Mouse (Mus musculus) Patski (cell line): Measurements from ENCODE around the gene H2-T23. TPM values are rescaled to one million over a fixed set of nuclear protein-coding genes. Genes with fewer than 3 reads are reported as not detected.
A peak's percentile ranks its signal among the peaks of the same experiment; 100 is the strongest.
"Not testable (repeated sequence)": the region's sequence is repeated elsewhere in the genome, so short reads cannot be mapped to it uniquely, and the experiment has no call there.

Source experiments
- ATAC-seq: fragments of 100-300 bp; one replicate; pipeline ENCODE4 v1.8.0; 2021
- CTCF ChIA-PET: fragments of 350-600 bp; sonication (Branson Sonifier 250); formaldehyde crosslinking; loops from one replicate; lab custom pipeline; 2022; ENCODE audit warnings: inconsistent platforms; lab: Charles Lee
- POLR2A ChIA-PET: fragments of 350-600 bp; sonication (Branson Sonifier 250); formaldehyde crosslinking; loops from one replicate; lab custom pipeline; 2022; ENCODE audit warnings: antibody characterized with exemption, inconsistent platforms; lab: Charles Lee
- DNase-seq: peaks from one replicate; pipeline ENCODE4 v3.0.0-alpha.2; 2011; ENCODE audit warnings: low read depth, low spot score
- H3K27me3 ChIP-seq: fragments of 371-371 bp; one replicate; pipeline ENCODE4 v1.5.1; 2021
- CTCF ChIP-seq: fragments of 100-300 bp; IDR thresholded peaks from one replicate; pipeline ENCODE4 v1.5.1; 2021
- in situ Hi-C: fragments of 300-500 bp; cut with MboI; formaldehyde crosslinking; loops from 3 replicates; pipeline ENCODE4 v1.11.1; 2018; ENCODE audit warnings: low pct_unique_long_range_greater_than_20kb, mixed read lengths
- polyA plus RNA-seq: library from polyadenylated mRNA; unstranded; gene quantifications from one replicate; pipeline ENCODE4 v1.2.3, GENCODE M21; 2021

The H2-T23 gene
- polyA plus RNA-seq, 1 experiment from 2014 or later: 28.3 TPM

DNA sequence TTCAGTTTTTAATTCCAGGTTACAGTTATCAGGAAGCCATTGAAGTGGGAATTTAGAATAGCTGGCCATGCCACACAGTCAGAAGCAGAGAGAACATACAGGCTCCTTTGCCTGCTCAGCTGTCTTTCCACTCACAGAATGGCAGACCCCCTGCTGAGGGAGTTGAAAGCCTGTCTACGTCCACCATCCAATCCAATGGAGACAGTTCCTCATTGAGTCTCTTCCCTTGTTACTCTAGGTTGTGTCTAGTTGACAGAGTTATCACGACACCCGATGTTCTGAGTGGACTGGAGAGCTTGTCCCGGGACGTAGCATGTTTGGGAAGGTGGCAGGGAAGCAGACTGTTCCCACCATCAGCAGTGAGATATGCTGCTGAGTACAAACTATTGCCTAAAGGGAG lies 7.5 kb downstream of the H2-T23 start:
- in situ Hi-C loops: no loop called here
- TF ChIP-seq CTCF: no peak
- H3K27me3 ChIP-seq: no peaks in the 10 kb centered on the region
- DNase-seq: no peak
- POLR2A ChIA-PET: no interaction called here
- ATAC-seq: no peak
- CTCF ChIA-PET: interaction anchor here (1.4 to 3.0 kb wide), 3 partner anchors 20 to 31 kb away, joined by 3 to 8 read pairs (median 5); no protein-coding TSS in a partner anchor

DNA sequence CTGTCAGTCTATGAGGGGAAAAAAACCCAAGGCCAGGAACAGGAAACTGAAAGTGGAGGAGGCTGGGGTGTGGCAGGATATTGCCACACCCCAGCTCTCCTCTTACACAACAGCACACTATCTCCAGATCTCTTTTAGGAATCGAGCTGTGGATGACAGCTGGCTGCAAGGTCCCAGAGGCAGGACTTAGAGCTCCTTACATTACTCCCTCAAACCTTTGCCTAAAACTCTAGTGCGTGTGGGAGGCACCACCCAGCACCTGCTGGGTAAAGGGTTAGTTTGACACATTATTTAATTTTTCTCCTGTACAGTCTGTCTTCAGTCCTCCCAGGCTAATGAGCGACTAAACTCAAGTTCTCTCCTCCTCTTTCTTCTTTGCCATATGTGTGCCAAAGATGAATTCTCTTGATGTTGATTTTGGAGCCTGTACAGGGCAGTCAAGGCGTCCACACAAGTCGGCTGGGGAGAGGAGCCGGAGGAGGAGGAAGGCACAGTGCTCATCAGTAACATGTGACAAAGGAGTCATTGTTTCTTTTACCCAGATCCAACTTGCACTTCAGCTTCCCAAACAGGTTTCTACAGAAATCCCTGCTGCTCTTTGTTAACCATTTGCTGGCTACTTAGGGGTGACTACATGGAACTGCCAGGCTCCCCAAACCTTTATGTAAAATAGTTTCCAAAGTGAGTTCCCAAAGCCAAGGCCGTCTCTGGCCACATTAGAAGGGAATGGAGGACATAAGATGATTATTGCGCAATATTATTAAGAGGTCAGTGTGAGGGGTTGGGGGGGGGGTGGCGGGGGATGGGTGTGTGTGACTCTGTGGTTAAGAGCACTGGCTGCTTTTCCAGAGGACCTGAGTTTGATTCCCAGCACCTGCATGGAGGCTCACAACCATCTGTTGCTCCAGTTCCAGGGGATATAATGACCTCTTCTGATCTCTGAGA lies 8.7 kb downstream of the H2-T23 start:
- DNase-seq (no peak), ATAC-seq (no peak)
- in situ Hi-C loops: no loop called here
- ChIA-PET POLR2A (no interaction called here), CTCF (interaction anchor here (1.1 to 3.0 kb wide), 3 partner anchors 20 to 30 kb away, joined by 3 to 8 read pairs (median 5); no protein-coding TSS in a partner anchor)
- H3K27me3 ChIP-seq: no peaks in the 10 kb centered on the region
- no peak for TF ChIP-seq CTCF

DNA sequence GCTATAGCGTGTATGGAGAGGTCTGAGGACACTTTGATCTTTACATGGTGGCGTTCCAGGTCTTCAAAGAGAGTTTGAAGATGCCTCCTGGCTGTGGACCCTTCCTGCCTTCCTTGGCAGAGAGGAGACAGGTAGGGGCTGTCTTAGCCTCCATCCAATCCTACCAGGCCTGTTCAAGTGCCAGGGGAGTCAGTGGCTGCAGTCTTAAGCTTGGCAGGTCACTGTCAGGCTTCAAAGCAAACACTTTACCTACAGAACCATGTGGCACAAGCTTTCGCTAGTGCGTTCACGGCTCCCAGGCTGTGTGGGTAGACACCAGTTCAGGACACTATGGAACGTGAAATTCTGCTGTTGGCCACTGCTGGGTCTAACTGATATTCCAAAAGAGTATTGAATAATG lies 9.7 kb downstream of the H2-T23 start:
- no peak for ATAC-seq
- no peaks in the 10 kb centered on the region for H3K27me3 ChIP-seq
- in situ Hi-C loops: no loop called here
- DNase-seq: no peak
- ChIA-PET POLR2A (no interaction called here), CTCF (interaction anchor here (3.0 kb wide), 1 partner anchor 26 kb away, joined by 8 read pairs; no protein-coding TSS in a partner anchor)
- TF ChIP-seq CTCF: no peak

DNA sequence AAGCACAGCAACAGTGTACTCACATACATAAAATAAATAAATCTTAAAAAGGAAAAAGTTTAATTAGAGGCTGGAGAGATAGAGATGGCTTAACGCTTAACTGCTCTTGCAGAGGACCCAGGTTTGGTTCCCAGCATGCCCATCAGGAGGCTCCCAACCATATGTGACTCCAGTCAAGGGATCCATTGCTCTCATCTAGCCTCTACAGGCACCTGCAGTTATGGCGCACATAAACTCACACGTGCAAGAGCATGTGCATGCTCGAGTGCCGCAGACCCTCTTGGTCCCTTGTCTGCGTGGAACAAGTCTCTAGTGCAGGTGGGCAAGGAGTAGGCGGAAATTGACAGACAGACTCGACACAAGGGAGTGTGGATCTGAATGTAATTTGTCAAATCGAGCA lies 10.6 kb downstream of the H2-T23 start:
- CTCF ChIA-PET: interaction anchor here (1.6 to 4.4 kb wide), 2 partner anchors 20 to 39 kb away, joined by 4 to 44 read pairs; no protein-coding TSS in a partner anchor
- in situ Hi-C loops: no loop called here
- ATAC-seq: no peak
- no peaks in the 10 kb centered on the region for H3K27me3 ChIP-seq
- no peak for TF ChIP-seq CTCF
- no peak for DNase-seq
- POLR2A ChIA-PET: no interaction called here

DNA sequence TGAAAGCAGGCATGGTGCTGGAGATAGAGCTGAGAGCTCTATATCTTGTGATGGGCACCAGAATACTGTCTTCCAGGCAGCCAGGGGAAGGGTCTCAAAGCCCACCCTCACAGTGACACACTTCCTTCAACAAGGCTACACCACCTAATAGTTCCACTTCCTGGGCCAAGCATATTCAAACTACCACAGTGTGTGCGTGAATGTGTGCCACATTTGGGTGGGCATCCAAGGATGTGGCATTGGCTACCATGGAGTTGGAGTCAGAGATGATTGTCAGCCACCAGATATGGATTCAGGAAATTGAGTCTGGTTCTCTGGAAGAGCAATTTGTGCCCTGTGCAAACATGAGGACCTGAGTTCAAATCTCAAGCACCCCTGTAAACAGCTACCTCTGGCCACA lies 11.3 kb downstream of the H2-T23 start:
- ChIA-PET POLR2A (no interaction called here), CTCF (interaction anchor here (1.3 to 4.4 kb wide), 5 partner anchors 10 to 40 kb away, joined by 3 to 44 read pairs (median 5); no protein-coding TSS in a partner anchor)
- in situ Hi-C loops: no loop called here

DNA sequence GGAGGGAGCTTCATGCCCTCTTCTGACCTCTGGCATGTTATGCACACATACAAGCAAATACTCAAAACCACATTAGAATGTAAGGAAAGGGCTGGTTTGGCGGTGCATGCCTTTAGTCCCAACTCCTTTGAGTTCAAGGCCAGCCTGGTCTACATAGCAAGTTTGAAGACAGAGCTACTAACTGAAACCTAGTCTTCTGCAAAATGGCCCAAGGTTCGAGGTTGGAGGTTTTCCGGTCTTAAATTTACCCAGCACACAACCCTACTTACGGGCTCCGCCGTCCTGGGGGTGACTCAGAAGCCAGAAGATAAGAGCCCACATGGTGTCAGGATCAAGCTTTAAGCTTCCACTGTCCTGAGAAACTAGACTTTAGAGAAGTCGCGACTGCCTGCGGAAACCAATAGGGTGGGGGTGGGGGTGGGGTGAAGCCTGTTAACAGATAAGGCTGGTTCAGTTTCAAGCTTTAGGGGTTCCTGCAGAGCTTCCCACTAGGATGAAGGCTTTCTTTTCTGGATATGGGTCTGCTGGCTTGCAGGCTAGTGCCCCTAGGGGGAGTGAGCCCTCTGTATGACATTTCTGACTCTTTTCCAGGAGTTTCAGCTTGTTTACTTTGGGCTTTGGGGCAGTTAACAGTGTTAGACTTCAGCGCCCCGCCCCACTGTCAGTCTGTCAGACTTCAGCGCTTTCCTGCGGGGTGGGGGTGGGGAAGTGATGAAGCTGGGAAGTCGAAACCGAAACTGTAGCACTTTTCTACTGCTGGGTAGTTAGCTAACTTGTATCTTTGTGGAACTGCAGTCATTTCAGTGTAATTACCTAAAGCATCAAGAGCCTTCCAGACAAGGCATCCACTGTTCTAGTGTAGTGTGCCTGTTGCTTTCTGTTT lies 12.2 kb downstream of the H2-T23 start, which contains the start of gene H2-T24:
Gene H2-T24, minus strand, starts transcription at position 370 of the 883 bp plus-strand sequence.
- DNase-seq (no peak), ATAC-seq (peak; percentile 68)
- ChIA-PET CTCF (interaction anchor here (0.8 to 4.4 kb wide), 7 partner anchors 11 to 41 kb away, joined by 3 to 44 read pairs (median 4); no protein-coding TSS in a partner anchor), POLR2A (interaction anchor here (2.9 kb wide), 1 partner anchor 15 kb away, joined by 9 read pairs; no protein-coding TSS in a partner anchor)
- in situ Hi-C loops: no loop called here
- H3K27me3 ChIP-seq: no peaks in the 10 kb centered on the region
- peak; percentile 69 for TF ChIP-seq CTCF

More for the DNA sequence above, 11.3 kb downstream of the H2-T23 start:
- no peak for DNase-seq
- H3K27me3 ChIP-seq: no peaks in the 10 kb centered on the region
- no peak for TF ChIP-seq CTCF
- ATAC-seq: no peak

DNA sequence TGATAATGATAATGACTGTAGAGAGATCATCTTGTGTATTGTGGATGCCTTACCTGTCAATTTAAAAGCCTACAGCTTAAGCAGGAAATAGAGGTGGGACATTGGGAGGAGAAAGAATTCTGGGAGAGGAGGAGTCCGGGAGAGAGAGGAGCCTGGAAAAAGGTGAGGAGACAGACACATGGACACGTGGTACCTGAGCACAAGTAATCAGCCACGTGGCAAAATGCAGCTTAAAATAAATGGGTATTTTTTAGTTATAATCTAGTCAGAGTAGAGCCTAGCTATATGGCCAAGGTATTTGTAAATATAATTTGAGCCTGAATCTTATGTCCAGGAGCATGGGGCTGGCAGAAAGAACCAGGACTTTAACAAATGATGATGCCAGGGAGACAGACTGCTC lies 13.1 kb downstream of the H2-T23 start:
- ChIA-PET CTCF (interaction anchor here (0.8 to 4.4 kb wide), 4 partner anchors 15 to 26 kb away, joined by 3 to 44 read pairs (median 4); no protein-coding TSS in a partner anchor), POLR2A (interaction anchor here (2.9 kb wide), 1 partner anchor 14 kb away, joined by 9 read pairs; no protein-coding TSS in a partner anchor)
- in situ Hi-C loops: no loop called here
- H3K27me3 ChIP-seq: no peaks in the 10 kb centered on the region
- no peak for TF ChIP-seq CTCF
- no peak for DNase-seq
- ATAC-seq: no peak

DNA sequence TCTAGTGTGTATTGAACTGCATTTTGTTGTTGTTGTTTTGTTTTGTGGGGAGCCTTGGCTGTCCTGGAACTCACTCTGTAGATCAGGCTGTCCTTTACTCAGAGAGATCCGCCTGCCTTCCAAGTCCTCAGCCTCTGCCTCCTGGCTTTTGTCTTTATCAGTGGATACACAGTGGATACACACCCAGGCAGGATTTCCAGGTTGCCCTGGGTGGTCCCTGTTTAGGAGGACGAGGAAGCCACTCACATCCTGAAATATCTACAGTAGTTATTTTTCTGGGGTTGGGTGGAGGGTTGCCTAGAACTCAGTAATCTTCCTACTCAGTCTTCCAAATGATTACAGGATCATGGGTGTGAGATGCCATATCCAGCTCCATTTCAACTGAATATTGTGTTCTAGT lies 13.7 kb downstream of the H2-T23 start:
- DNase-seq: no peak
- ChIA-PET CTCF (interaction anchor here (4.4 kb wide), 1 partner anchor 17 kb away, joined by 44 read pairs; no protein-coding TSS in a partner anchor), POLR2A (interaction anchor here (2.9 kb wide), 1 partner anchor 13 kb away, joined by 9 read pairs; no protein-coding TSS in a partner anchor)
- in situ Hi-C loops: no loop called here
- no peak for ATAC-seq
- no peaks in the 10 kb centered on the region for H3K27me3 ChIP-seq
- no peak for TF ChIP-seq CTCF

DNA sequence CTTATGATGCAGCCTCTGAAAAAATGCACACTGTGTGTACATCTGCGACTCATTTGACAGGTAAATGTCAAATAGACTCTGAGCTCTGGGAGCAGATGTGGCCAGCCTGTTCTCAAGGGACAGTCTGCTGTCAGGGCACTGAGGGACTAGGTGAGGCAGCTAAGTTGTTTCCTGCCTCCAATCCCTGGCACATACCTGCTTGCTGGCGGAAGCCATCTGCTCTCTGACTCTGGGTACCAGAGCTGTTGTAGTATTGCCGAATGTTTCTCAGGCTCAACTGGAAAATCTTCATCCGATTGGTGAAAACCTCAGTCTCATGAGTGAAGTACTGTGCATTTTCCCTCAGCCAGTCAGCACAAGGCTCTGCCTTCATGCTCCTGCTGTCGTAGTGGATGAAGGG lies 15.6 kb downstream of the H2-T23 start:
- no peak for DNase-seq
- TF ChIP-seq CTCF: no peak
- ChIA-PET CTCF (interaction anchor here (1.6 kb wide), 1 partner anchor 20 kb away, joined by 7 read pairs; no protein-coding TSS in a partner anchor), POLR2A (no interaction called here)
- in situ Hi-C loops: no loop called here
- H3K27me3 ChIP-seq: no peaks in the 10 kb centered on the region
- no peak for ATAC-seq

DNA sequence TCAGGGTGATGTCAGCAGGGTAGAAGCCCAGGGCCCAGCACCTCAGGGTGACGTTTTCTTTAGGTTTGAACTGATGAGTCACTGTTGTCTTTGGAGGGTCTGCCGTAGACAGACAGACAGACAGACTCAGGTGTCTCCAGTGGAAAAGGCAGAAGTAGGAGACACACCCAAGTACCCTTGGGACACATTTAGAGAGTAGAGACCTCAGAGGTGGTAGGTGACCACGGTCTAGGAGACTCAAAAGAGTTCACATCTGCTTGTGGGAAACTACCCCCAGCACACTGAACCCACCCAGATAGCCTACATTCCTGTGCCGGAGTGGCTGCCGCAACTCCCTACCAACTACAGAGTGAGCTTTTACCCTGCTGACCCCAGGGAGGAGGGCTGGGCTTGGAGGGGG lies 17.7 kb downstream of the H2-T23 start:
- CTCF ChIA-PET: no interaction called here
- DNase-seq (no peak), ATAC-seq (no peak)
- in situ Hi-C loops: no loop called here
- TF ChIP-seq CTCF: no peak
- POLR2A ChIA-PET: no interaction called here
- no peaks in the 10 kb centered on the region for H3K27me3 ChIP-seq

DNA sequence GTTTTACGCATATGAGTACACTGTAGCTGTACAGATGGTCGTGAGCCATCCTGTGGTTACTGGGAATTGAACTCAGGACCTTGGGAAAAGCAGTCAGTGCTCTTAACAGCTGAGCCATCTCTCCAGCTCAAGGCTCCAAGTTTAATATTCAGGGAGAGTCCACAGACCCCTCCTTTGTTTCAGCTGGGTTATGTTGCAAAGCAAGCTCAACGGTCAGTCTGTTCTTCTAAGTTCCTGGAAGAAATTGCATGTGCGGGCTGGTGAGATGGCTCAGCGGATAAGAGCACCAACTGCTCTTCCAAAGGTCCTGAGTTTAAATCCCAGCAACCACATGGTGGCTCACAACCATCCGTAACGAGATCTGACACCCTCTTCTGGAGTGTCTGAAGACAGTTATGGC lies 28.2 kb downstream of the H2-T23 start:
- in situ Hi-C loops, POLR2A ChIA-PET, DNase-seq, ATAC-seq, H3K27me3 ChIP-seq: not testable (repeated sequence)
- CTCF ChIA-PET: interaction anchor here (1.2 to 8.5 kb wide), 4 partner anchors 11 to 19 kb away, joined by 3 to 44 read pairs (median 8); partner anchors contain the start of gene H2-T24
